Mouse (Mus musculus) liver, adult 2 months (tissue): Measurements from ENCODE around the gene Fbxo36.

Source experiments
- CTCF ChIP-seq: fragments of 200-500 bp; IDR thresholded peaks from 2 replicates; pipeline ENCODE4 v1.5.1; 2011; ENCODE audit warnings: low read depth, low read length, control low read depth
- POLR2A ChIP-seq: fragments of 200-500 bp; IDR thresholded peaks from 2 replicates; pipeline ENCODE4 v1.6.1; 2011; ENCODE audit warnings: low read length, control low read depth; ENCODE audit not compliant: insufficient read depth; ENCODE audit errors: extremely low read depth

- TF ChIP-seq CTCF (no peak), POLR2A (no peak)
These were observed 50.9 kb downstream of the Fbxo36 start for GRCm38 (mm10) chr1:84890503-84890902.
